Mouse (Mus musculus): Measurements from ENCODE around the gene Cpd. TPM values are rescaled to one million over a fixed set of nuclear protein-coding genes. Genes with fewer than 3 reads are reported as not detected.

Cpd gene
- polyA plus RNA-seq (2014; fragmentation: Illumina TruSeq; extraction: RNeasy Lipid Tissue Mini Kit (QIAGEN cat#74804); ENCODE audit: low read depth, low replicate concordance): 117 TPM

DNA sequence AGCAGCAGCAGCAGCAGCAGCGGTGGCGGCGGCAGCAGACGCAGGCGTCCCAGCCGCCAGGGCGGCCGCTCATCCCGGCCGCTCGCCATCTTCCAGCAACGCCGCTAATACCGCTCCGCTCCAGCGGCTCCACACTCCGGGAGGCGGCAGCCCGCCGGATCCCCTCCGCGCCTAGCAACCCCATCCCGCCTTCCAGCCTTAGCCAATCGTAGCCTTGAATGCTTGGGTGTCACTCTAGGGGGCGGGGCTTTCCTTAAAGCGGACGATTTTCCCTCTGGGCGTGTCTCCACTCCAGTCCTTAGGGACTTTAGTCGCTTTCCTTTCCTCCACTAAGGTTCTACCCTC lies at the start of gene Cpd:
Gene Cpd, minus strand, starts transcription at position 141 of the 345 bp plus-strand sequence.

DNA sequence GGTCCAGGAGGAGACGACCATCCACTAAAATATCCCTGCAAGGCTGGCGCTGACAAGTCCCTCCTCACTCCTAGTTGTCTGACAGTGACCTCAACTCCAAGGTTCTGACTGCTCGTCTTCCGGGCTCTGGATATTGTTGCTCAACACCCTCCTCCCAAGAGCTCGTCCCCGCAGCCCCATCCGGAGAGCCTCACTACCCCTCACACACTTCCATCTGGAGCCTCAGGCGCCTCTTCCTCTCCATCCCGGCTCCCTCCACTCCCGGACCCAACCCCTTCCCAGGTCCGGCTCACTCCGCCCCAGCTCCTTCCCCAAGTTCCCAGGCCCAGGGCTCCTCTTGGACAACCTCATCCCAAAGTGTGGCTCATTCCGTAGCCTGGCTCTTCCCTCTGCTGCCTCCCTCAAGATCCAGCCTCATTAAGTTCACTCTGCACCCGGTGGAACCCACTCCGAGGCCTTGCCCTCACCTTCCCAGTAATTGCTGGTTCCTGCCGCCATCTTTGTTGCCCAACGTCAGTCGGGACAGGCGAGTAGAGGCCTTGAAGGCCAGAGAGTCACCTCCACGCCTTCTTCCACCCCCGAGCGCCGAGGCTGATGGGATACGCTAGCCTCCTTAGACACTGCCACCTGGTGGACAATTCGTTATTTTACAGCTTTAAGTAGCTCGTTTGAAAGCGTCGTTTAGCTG lies 83.6 kb downstream of the Cpd start, which contains the start of gene Gosr1:
Gene Gosr1, minus strand, starts transcription at position 527 of the 688 bp plus-strand sequence.

Other genes starting within 250 kb of the Cpd start
- gene Abr, start 224.7 kb downstream of the Cpd start, polyA plus RNA-seq (2014; fragmentation: Illumina TruSeq; extraction: RNeasy Lipid Tissue Mini Kit (QIAGEN cat#74804); ENCODE audit: low read depth, low replicate concordance): 12.8 TPM
- not detected for gene Bhlha9, start 174.5 kb downstream of the Cpd start, polyA plus RNA-seq (2014; fragmentation: Illumina TruSeq; extraction: RNeasy Lipid Tissue Mini Kit (QIAGEN cat#74804); ENCODE audit: low read depth, low replicate concordance)
- not detected for gene Trarg1, start 167.2 kb downstream of the Cpd start, polyA plus RNA-seq (2014; fragmentation: Illumina TruSeq; extraction: RNeasy Lipid Tissue Mini Kit (QIAGEN cat#74804); ENCODE audit: low read depth, low replicate concordance)
- 34.2 TPM for gene Gosr1, start 83.4 kb downstream of the Cpd start, polyA plus RNA-seq (2014; fragmentation: Illumina TruSeq; extraction: RNeasy Lipid Tissue Mini Kit (QIAGEN cat#74804); ENCODE audit: low read depth, low replicate concordance)
- gene Tmigd1, start 55.1 kb upstream of the Cpd start, polyA plus RNA-seq (2014; fragmentation: Illumina TruSeq; extraction: RNeasy Lipid Tissue Mini Kit (QIAGEN cat#74804); ENCODE audit: low read depth, low replicate concordance): 322 TPM
- 229 TPM for gene Blmh, start 77.8 kb upstream of the Cpd start, polyA plus RNA-seq (2014; fragmentation: Illumina TruSeq; extraction: RNeasy Lipid Tissue Mini Kit (QIAGEN cat#74804); ENCODE audit: low read depth, low replicate concordance)
- gene Slc6a4, start 151.6 kb upstream of the Cpd start, polyA plus RNA-seq (2014; fragmentation: Illumina TruSeq; extraction: RNeasy Lipid Tissue Mini Kit (QIAGEN cat#74804); ENCODE audit: low read depth, low replicate concordance): 6.3 TPM
- gene Nsrp1, start 231.4 kb upstream of the Cpd start, polyA plus RNA-seq (2014; fragmentation: Illumina TruSeq; extraction: RNeasy Lipid Tissue Mini Kit (QIAGEN cat#74804); ENCODE audit: low read depth, low replicate concordance): 23.9 TPM